Mouse (Mus musculus): ENCODE data around the gene Lrat. TPM values are rescaled to one million over a fixed set of nuclear protein-coding genes. Genes with fewer than 3 reads are reported as not detected.

The Lrat gene
- polyA plus RNA-seq, 1 experiment, result 0.22 TPM

DNA sequence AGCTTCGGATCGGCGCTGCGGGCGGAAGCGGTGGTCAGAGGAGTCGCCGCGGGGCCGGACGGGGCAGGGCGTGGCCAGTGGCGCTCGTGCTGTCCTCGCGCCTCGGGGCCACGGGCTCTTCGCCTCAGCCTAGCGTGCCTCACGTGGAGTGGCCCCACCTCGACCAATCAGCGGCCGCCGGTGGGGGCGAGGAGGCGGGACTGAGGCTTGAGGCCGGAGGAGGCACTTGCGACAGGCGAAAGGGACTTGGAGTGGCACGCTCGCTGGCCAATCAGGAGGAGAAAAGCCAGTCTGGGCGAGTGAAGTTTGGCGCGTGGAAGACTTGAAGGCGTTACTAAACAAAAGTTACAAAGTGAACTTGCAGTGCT, 27.4 kb downstream of the Lrat start, which contains the start of gene Rbm46:
TSS of gene Rbm46 (minus strand) at position 112 of the 368 bp plus-strand sequence.
- no peak within 1 kb of the TSS for H3K4me3 ChIP-seq (ENCODE audit: control insufficient read depth, insufficient read depth, low read length)
- no peak within 1 kb of the TSS for H3K27ac ChIP-seq (ENCODE audit: control insufficient read depth, insufficient read depth, low read length)
- peak; percentile 2 for DNase-seq
- no peaks in the 10 kb centered on the region for H3K4me1 ChIP-seq (replicated peaks; ENCODE audit: control insufficient read depth, insufficient read depth, low read length)
- H3K36me3 ChIP-seq (ENCODE audit: control insufficient read depth, insufficient read depth, low read length), result no peaks in the 10 kb centered on the region
- WGBS, result 32% methylated on average over 36 of the region's 36 CpGs
- TF ChIP-seq CTCF (IDR thresholded peaks at IDR 0.05; ENCODE audit: borderline replicate concordance, control insufficient read depth, extremely low read depth, insufficient read depth, low read length, poor library complexity) (no peak), POLR2A (IDR thresholded peaks at IDR 0.05; ENCODE audit: control insufficient read depth, extremely low read depth, insufficient read depth, low read length, poor library complexity) (no peak)
- peaks cover 5% of the 10 kb centered on the region; the same call in 1 of the 2 replicates for H3K27me3 ChIP-seq (ENCODE audit: control insufficient read depth, insufficient read depth, low read length)

DNA sequence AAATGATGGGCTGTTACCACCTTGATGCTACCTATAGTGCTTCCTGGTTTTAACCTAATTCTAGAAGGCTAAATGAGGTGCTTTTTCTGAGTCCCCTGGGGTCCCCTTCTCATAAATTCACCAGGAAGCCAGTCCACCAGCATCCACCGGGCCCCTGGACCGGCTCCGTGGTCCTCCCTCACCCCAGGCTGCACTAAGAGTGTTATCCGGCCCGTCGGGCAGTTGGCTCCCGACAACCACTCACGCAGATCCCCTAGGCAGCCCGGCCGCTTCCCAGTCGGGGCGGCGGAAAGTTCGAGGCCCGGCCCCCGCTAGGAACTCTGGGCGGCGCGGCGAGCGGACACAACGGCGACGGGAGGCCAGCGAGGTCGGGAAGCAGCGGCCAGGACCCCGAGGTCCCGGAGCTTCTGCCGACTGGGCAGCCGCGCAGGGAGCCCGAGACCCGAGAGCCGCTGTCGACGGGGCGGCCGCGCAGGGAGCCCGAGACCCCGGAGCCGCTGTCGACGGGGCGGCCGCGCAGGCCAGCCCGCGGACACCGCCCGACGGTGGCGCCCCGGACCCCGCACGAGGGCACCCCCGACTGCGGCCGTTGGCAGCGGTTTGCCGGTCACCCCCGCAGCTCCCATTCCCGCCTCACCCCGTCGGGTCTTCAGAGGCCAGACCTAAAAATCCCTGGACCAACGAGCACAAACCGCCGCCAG, 28.0 kb downstream of the Lrat start:
- no peak for DNase-seq
- no peaks in the 10 kb centered on the region for H3K4me1 ChIP-seq (replicated peaks; ENCODE audit: control insufficient read depth, insufficient read depth, low read length)
- no peak for TF ChIP-seq POLR2A (IDR thresholded peaks at IDR 0.05; ENCODE audit: control insufficient read depth, extremely low read depth, insufficient read depth, low read length, poor library complexity)
- TF ChIP-seq CTCF (IDR thresholded peaks at IDR 0.05; ENCODE audit: borderline replicate concordance, control insufficient read depth, extremely low read depth, insufficient read depth, low read length, poor library complexity), result no peak
- WGBS, result 41% methylated on average over 69 of the region's 69 CpGs
- H3K4me3 ChIP-seq (ENCODE audit: control insufficient read depth, insufficient read depth, low read length), result no peak overlapping the region
- no peak overlapping the region for H3K27ac ChIP-seq (ENCODE audit: control insufficient read depth, insufficient read depth, low read length)
- no peaks in the 10 kb centered on the region for H3K36me3 ChIP-seq (ENCODE audit: control insufficient read depth, insufficient read depth, low read length)
- peaks cover 5% of the 10 kb centered on the region; the same call in 1 of the 2 replicates for H3K27me3 ChIP-seq (ENCODE audit: control insufficient read depth, insufficient read depth, low read length)

DNA sequence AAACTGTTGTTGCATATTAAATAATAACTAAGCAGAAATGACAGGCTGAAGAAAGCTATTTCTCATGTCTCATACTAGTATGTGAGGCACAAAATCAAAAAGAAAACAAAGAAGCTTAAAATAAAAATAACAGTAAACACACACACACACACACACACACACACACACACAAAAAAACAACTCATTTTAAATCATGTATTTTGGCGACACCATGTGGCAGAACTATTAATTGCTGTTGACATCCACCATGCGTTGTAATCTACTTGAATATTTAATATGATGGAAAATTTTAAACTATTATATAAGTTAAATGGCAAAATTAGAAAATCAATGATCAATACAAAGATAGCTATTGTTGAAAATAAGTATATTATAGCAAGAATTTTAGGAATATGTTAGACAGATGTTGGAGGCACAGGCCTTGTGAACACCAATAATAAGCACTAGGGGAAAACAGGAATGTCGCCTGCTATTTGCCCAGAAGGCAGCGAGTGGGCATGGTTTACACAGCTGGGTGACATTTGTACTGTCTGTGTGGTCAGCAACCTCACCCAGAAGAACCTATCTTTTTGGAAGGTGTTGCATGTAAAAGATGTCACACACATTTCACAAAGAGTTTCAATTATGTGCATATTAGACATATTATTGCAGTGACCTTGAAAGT, 46.2 kb downstream of the Lrat start:
- no peak for DNase-seq
- no peak for TF ChIP-seq POLR2A (IDR thresholded peaks at IDR 0.05; ENCODE audit: control insufficient read depth, extremely low read depth, insufficient read depth, low read length, poor library complexity)
- TF ChIP-seq CTCF (IDR thresholded peaks at IDR 0.05; ENCODE audit: borderline replicate concordance, control insufficient read depth, extremely low read depth, insufficient read depth, low read length, poor library complexity), result no peak
- Histone ChIP-seq H3K36me3 (ENCODE audit: control insufficient read depth, insufficient read depth, low read length) (no peaks in the 10 kb centered on the region), H3K4me3 (ENCODE audit: control insufficient read depth, insufficient read depth, low read length) (no peak overlapping the region), H3K27ac (ENCODE audit: control insufficient read depth, insufficient read depth, low read length) (no peak overlapping the region), H3K27me3 (ENCODE audit: control insufficient read depth, insufficient read depth, low read length) (no peaks in the 10 kb centered on the region), H3K4me1 (replicated peaks; ENCODE audit: control insufficient read depth, insufficient read depth, low read length) (no peaks in the 10 kb centered on the region)
- WGBS, result 42% methylated on average over 4 of the region's 4 CpGs

Other genes with a start within 250 kb of the Lrat start
- gene Rbm46, start 27.5 kb downstream of the Lrat start, polyA plus RNA-seq (2012; rRNA removed), result not detected in 2 replicates
- 0.65 and 4.3 TPM in 2 replicates for gene Fgg, start 103.8 kb upstream of the Lrat start, polyA plus RNA-seq (2012; rRNA removed)
- 0.08 and 1.0 TPM in 2 replicates for gene Fga, start 122.1 kb upstream of the Lrat start, polyA plus RNA-seq (2012; rRNA removed)
- 0.15 and 1.8 TPM in 2 replicates for gene Fgb, start 145.9 kb upstream of the Lrat start, polyA plus RNA-seq (2012; rRNA removed)
- gene Plrg1, start 151.5 kb upstream of the Lrat start, polyA plus RNA-seq (2012; rRNA removed), result 55.9 TPM in 2 replicates
- gene Dchs2, start 224.0 kb upstream of the Lrat start, polyA plus RNA-seq (2012; rRNA removed), result 0.31 and 0.32 TPM in 2 replicates